In genomic region chr10:81996742-81997536, GRCm38 (mm10) we compare ENCODE assay signal across 8 mouse cellular contexts. TPM values are rescaled to one million over a fixed set of nuclear protein-coding genes. Genes with fewer than 3 reads are reported as not detected.
DNase-seq lines count a peak whose midpoint lies in the region; ATAC-seq and TF ChIP-seq lines count a peak whose summit lies in the region.
"Not testable (repeated sequence)": the region's sequence is repeated elsewhere in the genome, so short reads cannot be mapped to it uniquely, and the experiment has no call there.

No protein-coding gene starts in this region.

- peak overlapping the region; percentile 52 for H3K4me2 ChIP-seq in hindbrain, embryonic 13.5 days
- H3K4me2 ChIP-seq in lung, postnatal 0 days (replicated peaks; ENCODE audit: low read depth, low read length): peak overlapping the region; percentile 37

- H3K4me3 ChIP-seq in hindbrain, embryonic 13.5 days: peak overlapping the region; percentile 36
- peak overlapping the region; percentile 28 for H3K4me3 ChIP-seq in lung, postnatal 0 days (ENCODE audit: low read depth, low read length)

- DNase-seq in R1 (ENCODE audit: low read depth, low spot score): peak; percentile 92
- DNase-seq in cerebellum, postnatal 25 days: peak; percentile 72 to 81
- DNase-seq in frontal cortex, postnatal 14 days (ENCODE audit: low spot score in 2 of 2): peak; percentile 51 to 74
- DNase-seq in layer of hippocampus, postnatal 14 days (ENCODE audit: low spot score in 2 of 2): peak; percentile 58 to 76
- peak; percentile 92 for DNase-seq in lung, postnatal 0 days (ENCODE audit: low spot score)
- peak; percentile 16 for DNase-seq in ovary, postnatal 14 days (ENCODE audit: low spot score)
- peak; percentile 73 to 80 for DNase-seq in thymus, postnatal 10 days (ENCODE audit: low spot score in 2 of 2)

- WGBS in hindbrain, embryonic 13.5 days: 2% methylated on average over 14 of the region's 48 CpGs
- WGBS in lung, postnatal 0 days: 6% methylated on average over 11 of the region's 48 CpGs

- H3K9ac ChIP-seq in hindbrain, embryonic 13.5 days: peak overlapping the region; percentile 35
- not testable (repeated sequence) for H3K9ac ChIP-seq in lung, postnatal 0 days (replicated peaks; ENCODE audit: low read depth)

- H3K9me3 ChIP-seq in hindbrain, embryonic 13.5 days: peaks cover 13% of the 10 kb centered on the region; the same call in 1 of the 2 replicates
- H3K9me3 ChIP-seq in lung, postnatal 0 days (ENCODE audit: low read length): not testable (repeated sequence)

- not testable (repeated sequence) for TF ChIP-seq EP300 in lung, postnatal 0 days (IDR thresholded peaks at IDR 0.05)

- not testable (repeated sequence) for TF ChIP-seq CTCF in lung, postnatal 0 days (IDR thresholded peaks at IDR 0.05)

- H3K36me3 ChIP-seq in hindbrain, embryonic 13.5 days: peaks cover 21% of the 10 kb centered on the region
- H3K36me3 ChIP-seq in lung, postnatal 0 days (ENCODE audit: insufficient read depth, low read length): not testable (repeated sequence)

- H3K27ac ChIP-seq in hindbrain, embryonic 13.5 days: peak overlapping the region; percentile 44; the same call in 1 of the 2 replicates
- H3K27ac ChIP-seq in lung, postnatal 0 days (ENCODE audit: low read length): not testable (repeated sequence)

- not testable (repeated sequence) for H3K4me1 ChIP-seq in hindbrain, embryonic 13.5 days (replicated peaks); lung, postnatal 0 days (ENCODE audit: insufficient read depth, low read depth, low read length)

- not testable (repeated sequence) for H3K27me3 ChIP-seq in hindbrain, embryonic 13.5 days; lung, postnatal 0 days (replicated peaks; ENCODE audit: insufficient read depth, low read length)

- peak; percentile 100 for ATAC-seq in hindbrain, embryonic 13.5 days (ENCODE audit: low FRiP score)
- ATAC-seq in lung, postnatal 0 days: peak; percentile 99

RNA-seq across cellular contexts. Expression of gene Zfp873, which starts 51.0 kb away (rescaled TPM):
- 13.9 and 14.4 TPM in 2 replicates for polyA plus RNA-seq in hindbrain, embryonic 13.5 days (2015; fragmentation: Nextera tagmentation; extraction: Ambion mirVana)
- 10 to 100 TPM; 11.8 to 11.9 TPM for total RNA-seq in layer of hippocampus, postnatal 14 days (2021)
- polyA plus RNA-seq in lung, postnatal 0 days (2015; fragmentation: Nextera tagmentation; extraction: Ambion mirVana): 5.1 and 5.5 TPM in 2 replicates

Comparison
In these comparisons a context has a peak if more than half of its experiments do, and no peak if none do; other contexts are left out.
1. DNase-seq: peak in every context shown above with its lines; median percentile 92 in R1; 92 in lung, postnatal 0 days; 76 in cerebellum, postnatal 25 days; 76 in thymus, postnatal 10 days; 67 in layer of hippocampus, postnatal 14 days; 62 in frontal cortex, postnatal 14 days; 16 in ovary, postnatal 14 days.